Mouse (Mus musculus): ENCODE measurements at regions not wholly inside any gene's neighbourhood (a gene's known extent, or its start where the extent isn't known, plus 50 kb on each side); places are given as distances from the start of the nearest gene placed in this dataset.
"Not testable (repeated sequence)": the region's sequence is repeated elsewhere in the genome, so short reads cannot be mapped to it uniquely, and the experiment has no call there.

DNA sequence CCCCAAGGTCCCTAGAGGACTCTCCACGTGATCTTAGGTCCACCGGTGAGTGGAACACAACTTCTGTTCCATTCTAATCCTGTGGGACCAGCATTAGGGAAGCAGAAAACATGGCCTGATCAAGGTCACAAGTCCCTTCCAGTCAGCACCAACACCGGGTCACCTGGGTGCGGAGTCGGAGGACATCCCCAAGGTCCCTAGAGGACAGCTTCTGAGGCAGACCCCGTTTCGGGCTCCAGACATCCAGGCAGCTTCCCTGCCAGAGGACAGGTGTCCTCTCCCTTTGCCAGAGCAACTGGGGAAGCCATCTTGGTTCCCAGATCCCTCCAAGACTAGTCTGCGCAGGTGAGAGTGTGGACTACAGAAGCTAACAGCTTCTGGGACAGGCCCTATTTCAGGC is 111.4 kb upstream of the Trpc7 start:
- not testable (repeated sequence) for TF ChIP-seq POLR2A (IDR thresholded peaks at IDR 0.05; ENCODE audit: insufficient read length, low read depth); POLR2AphosphoS2 (IDR thresholded peaks at IDR 0.05; ENCODE audit: insufficient read length, low read depth); SRF (IDR thresholded peaks at IDR 0.05; ENCODE audit: control insufficient read depth, insufficient read length, low read depth); MYOD1 (IDR thresholded peaks at IDR 0.05; ENCODE audit: control insufficient read depth in 1 of 3, insufficient read length in 2 of 3, low read depth in 2 of 3); REST (IDR thresholded peaks at IDR 0.05; ENCODE audit: insufficient read depth, insufficient read length)
